18 mouse cellular contexts compared by ENCODE assay signal in the genomic region with DNA sequence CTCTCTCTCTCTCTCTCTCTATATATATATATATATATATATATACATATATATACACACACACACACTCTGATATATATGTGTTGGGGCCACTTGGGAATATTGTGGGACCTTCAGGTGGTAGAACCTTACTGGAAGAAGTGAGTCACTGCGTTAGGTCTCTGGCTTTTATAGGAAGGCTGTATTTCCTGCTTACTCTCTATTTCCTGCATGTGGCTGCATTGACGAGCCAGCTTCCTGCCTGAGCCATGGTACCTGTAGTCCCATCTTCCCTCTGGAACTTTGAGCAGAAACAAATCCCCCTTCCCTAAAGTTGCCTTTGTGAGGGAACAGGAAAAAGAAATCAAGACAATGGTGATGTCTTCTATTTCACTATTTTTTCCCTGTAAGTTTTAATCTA. TPM values are rescaled to one million over a fixed set of nuclear protein-coding genes. Genes with fewer than 3 reads are reported as not detected.
DNase-seq lines count a peak whose midpoint lies in the region; ATAC-seq and TF ChIP-seq lines count a peak whose summit lies in the region.
"Had no signal": no experiment of that assay in that cellular context is flagged by ENCODE, and none has a peak within 500 bp of the region (broad histone marks: within the 10 kb centered on the region; RNA-seq: fewer than 3 reads in every experiment).

No protein-coding gene starts in this region.

- 57% methylated on average over 2 of the region's 2 CpGs for WGBS in lung, embryonic 14.5 days
- 50% methylated on average over 2 of the region's 2 CpGs for WGBS in lung, postnatal 0 days
- WGBS in forebrain, embryonic 12.5 days, result 91% methylated on average over 2 of the region's 2 CpGs

- no peak overlapping the region for H3K4me2 ChIP-seq in lung, embryonic 14.5 days
- no peak overlapping the region for H3K4me2 ChIP-seq in lung, postnatal 0 days (replicated peaks; ENCODE audit: low read depth, low read length)
- no peak overlapping the region for H3K4me2 ChIP-seq in forebrain, embryonic 12.5 days
- H3K4me2 ChIP-seq: embryonic facial prominence, embryonic 12.5 days had no signal

- no peaks in the 10 kb centered on the region for H3K4me1 ChIP-seq in lung, embryonic 14.5 days (ENCODE audit: insufficient read depth)
- no peaks in the 10 kb centered on the region for H3K4me1 ChIP-seq in lung, postnatal 0 days (ENCODE audit: insufficient read depth, low read depth, low read length)
- H3K4me1 ChIP-seq in forebrain, embryonic 12.5 days, result no peaks in the 10 kb centered on the region
- H3K4me1 ChIP-seq: embryonic facial prominence, embryonic 10.5 days; embryonic facial prominence, embryonic 12.5 days had no signal

- no peak for TF ChIP-seq CTCF in lung, embryonic 14.5 days (IDR thresholded peaks at IDR 0.05; ENCODE audit: low read depth)
- no peak for TF ChIP-seq CTCF in lung, postnatal 0 days (IDR thresholded peaks at IDR 0.05)

- H3K36me3 ChIP-seq in lung, embryonic 14.5 days (ENCODE audit: insufficient read depth), result no peaks in the 10 kb centered on the region
- H3K36me3 ChIP-seq in lung, postnatal 0 days (ENCODE audit: insufficient read depth, low read length), result no peaks in the 10 kb centered on the region
- H3K36me3 ChIP-seq in forebrain, embryonic 12.5 days (replicated peaks), result no peaks in the 10 kb centered on the region
- H3K36me3 ChIP-seq: embryonic facial prominence, embryonic 10.5 days; embryonic facial prominence, embryonic 12.5 days had no signal

- H3K9ac ChIP-seq in lung, embryonic 14.5 days, result no peak overlapping the region
- H3K9ac ChIP-seq in lung, postnatal 0 days (replicated peaks; ENCODE audit: low read depth), result no peak overlapping the region
- no peak overlapping the region for H3K9ac ChIP-seq in forebrain, embryonic 12.5 days
- H3K9ac ChIP-seq: embryonic facial prominence, embryonic 12.5 days had no signal

- no peaks in the 10 kb centered on the region for H3K9me3 ChIP-seq in lung, embryonic 14.5 days (ENCODE audit: low read depth, low read length)
- H3K9me3 ChIP-seq in lung, postnatal 0 days (ENCODE audit: low read length), result no peaks in the 10 kb centered on the region
- no peaks in the 10 kb centered on the region for H3K9me3 ChIP-seq in forebrain, embryonic 12.5 days
- H3K9me3 ChIP-seq: embryonic facial prominence, embryonic 10.5 days; embryonic facial prominence, embryonic 12.5 days had no signal

- no peak for ATAC-seq in lung, embryonic 14.5 days (ENCODE audit: insufficient read depth)
- no peak for ATAC-seq in lung, postnatal 0 days
- ATAC-seq in CD4-positive, CD25-positive, alpha-beta regulatory T cell, adult 4 months, result peak; percentile 57
- ATAC-seq in forebrain, embryonic 12.5 days (ENCODE audit: low FRiP score), result no peak
- ATAC-seq: forebrain, embryonic 14.5 days; forebrain, embryonic 16.5 days had no signal

- no peak overlapping the region for H3K27ac ChIP-seq in lung, embryonic 14.5 days (ENCODE audit: low read depth)
- H3K27ac ChIP-seq in lung, postnatal 0 days (ENCODE audit: low read length), result no peak overlapping the region
- no peak overlapping the region for H3K27ac ChIP-seq in forebrain, embryonic 12.5 days
- H3K27ac ChIP-seq: embryonic facial prominence, embryonic 10.5 days; embryonic facial prominence, embryonic 12.5 days had no signal

- H3K27me3 ChIP-seq in lung, embryonic 14.5 days (ENCODE audit: insufficient read depth, low read length), result no peaks in the 10 kb centered on the region
- H3K27me3 ChIP-seq in lung, postnatal 0 days (replicated peaks; ENCODE audit: insufficient read depth, low read length), result no peaks in the 10 kb centered on the region
- H3K27me3 ChIP-seq in forebrain, embryonic 12.5 days, result no peaks in the 10 kb centered on the region
- H3K27me3 ChIP-seq: embryonic facial prominence, embryonic 12.5 days had no signal

- no peak overlapping the region for H3K4me3 ChIP-seq in lung, embryonic 14.5 days (ENCODE audit: low read depth, low read length)
- no peak overlapping the region for H3K4me3 ChIP-seq in lung, postnatal 0 days (ENCODE audit: low read depth, low read length)
- no peak overlapping the region for H3K4me3 ChIP-seq in forebrain, embryonic 12.5 days (replicated peaks)
- H3K4me3 ChIP-seq: embryonic facial prominence, embryonic 10.5 days; embryonic facial prominence, embryonic 12.5 days had no signal

- DNase-seq in lung, embryonic 14.5 days, result peak; percentile 17
- DNase-seq in lung, postnatal 0 days (ENCODE audit: low spot score), result no peak
- no peak for DNase-seq in kidney, adult 9 months
- DNase-seq: adrenal gland, adult 2 months; adrenal gland, postnatal 10 days; adrenal gland, postnatal 25 days; cerebellum, adult 11 months; cerebellum, adult 18-20 months; cerebellum, adult 8-10 months; cerebellum, adult 9-11 months; cerebellum, postnatal 14 days; cerebellum, postnatal 36 days had no signal

- no peak for TF ChIP-seq EP300 in lung, postnatal 0 days (IDR thresholded peaks at IDR 0.05)

RNA-seq across cellular contexts. Expression of gene Dyrk2, which starts 40.4 kb away (rescaled TPM):
- 10.9 TPM in 2 replicates for polyA plus RNA-seq in lung, embryonic 14.5 days (2014; fragmentation: Nextera tagmentation; extraction: Ambion mirVana)
- polyA plus RNA-seq in lung, postnatal 0 days (2015; fragmentation: Nextera tagmentation; extraction: Ambion mirVana), result 7.0 and 9.4 TPM in 2 replicates
- 10 to 100 TPM in 1 of 2 experiments, 1 to 10 TPM in 1; 9.5 to 14.2 TPM for polyA plus RNA-seq in CD4-positive, CD25-positive, alpha-beta regulatory T cell, adult 4 months (2017; shearing (Covaris generic))
- 11.0 and 11.5 TPM in 2 replicates for polyA plus RNA-seq in forebrain, embryonic 12.5 days (2016; fragmentation: Nextera tagmentation; extraction: Ambion mirVana)
